Comparison of ENCODE assay signal across 24 mouse cellular contexts in the genomic region with DNA sequence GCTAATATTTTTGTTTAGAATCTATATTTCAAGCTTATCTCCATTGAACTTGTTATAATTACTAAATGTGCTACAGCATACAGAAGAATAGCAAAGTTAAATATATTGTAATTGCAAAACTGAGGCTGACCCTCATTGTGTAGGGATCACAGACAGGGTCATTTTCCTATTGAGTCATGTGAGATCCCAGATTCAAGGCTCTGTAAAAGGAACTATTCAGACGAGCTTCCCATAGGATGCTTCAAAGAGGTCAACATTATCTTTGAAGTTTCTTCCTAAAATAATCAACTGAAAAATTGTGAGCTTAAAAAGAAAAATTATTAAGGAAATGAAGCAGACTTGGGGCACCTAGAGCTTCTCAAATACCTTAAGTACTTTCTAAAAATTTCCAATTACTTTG.
DNase-seq lines count a peak whose midpoint lies in the region; ATAC-seq lines count a peak whose summit lies in the region.
"Had no signal": no experiment of that assay in that cellular context is flagged by ENCODE, and none has a peak within 500 bp of the region (broad histone marks: within the 10 kb centered on the region; RNA-seq: fewer than 3 reads in every experiment).

No protein-coding gene starts in this region.

- H3K4me3 ChIP-seq in forebrain, embryonic 11.5 days (ENCODE audit: low read depth, low read length), result no peak overlapping the region
- H3K4me3 ChIP-seq in forebrain, embryonic 10.5 days, result no peak overlapping the region
- no peak overlapping the region for H3K4me3 ChIP-seq in midbrain, embryonic 11.5 days (ENCODE audit: low read depth, low read length)
- no peak overlapping the region for H3K4me3 ChIP-seq in midbrain, embryonic 15.5 days
- H3K4me3 ChIP-seq: forebrain, embryonic 12.5 days; forebrain, embryonic 15.5 days; heart, adult 2 months; heart, embryonic 10.5 days; heart, embryonic 13.5 days; hindbrain, embryonic 13.5 days had no signal

- H3K4me2 ChIP-seq in forebrain, embryonic 11.5 days (ENCODE audit: low read depth, low read length, severe bottlenecking), result no peak overlapping the region
- H3K4me2 ChIP-seq in midbrain, embryonic 11.5 days, result no peak overlapping the region
- no peak overlapping the region for H3K4me2 ChIP-seq in midbrain, embryonic 15.5 days
- H3K4me2 ChIP-seq: forebrain, embryonic 15.5 days; heart, embryonic 13.5 days; hindbrain, embryonic 13.5 days had no signal

- H3K4me1 ChIP-seq in forebrain, embryonic 11.5 days (replicated peaks; ENCODE audit: control insufficient read depth, insufficient read depth, low read length), result no peaks in the 10 kb centered on the region; the same call in 1 of the 2 replicates
- peaks cover 39% of the 10 kb centered on the region for H3K4me1 ChIP-seq in forebrain, embryonic 10.5 days
- H3K4me1 ChIP-seq in midbrain, embryonic 11.5 days (ENCODE audit: control insufficient read depth, insufficient read depth, low read length), result peaks cover 4% of the 10 kb centered on the region; the same call in 1 of the 2 replicates
- H3K4me1 ChIP-seq in midbrain, embryonic 15.5 days, result peaks cover 9% of the 10 kb centered on the region; the same call in 1 of the 2 replicates
- H3K4me1 ChIP-seq: forebrain, embryonic 15.5 days; heart, embryonic 10.5 days; heart, embryonic 13.5 days had no signal

- 11% methylated on average over 1 of the region's 1 CpGs for WGBS in forebrain, embryonic 11.5 days
- 9% methylated on average over 1 of the region's 1 CpGs for WGBS in forebrain, embryonic 10.5 days
- 11% methylated on average over 1 of the region's 1 CpGs for WGBS in midbrain, embryonic 11.5 days
- 6% methylated on average over 1 of the region's 1 CpGs for WGBS in midbrain, embryonic 15.5 days

- DNase-seq in forebrain, embryonic 11.5 days (ENCODE audit: low spot score), result no peak
- no peak for DNase-seq in forebrain, embryonic 10.5 days (ENCODE audit: extremely low spot score, low spot score)
- DNase-seq in midbrain, embryonic 11.5 days (ENCODE audit: low spot score, missing footprints), result peak; percentile 83
- peak; percentile 33 for DNase-seq in embryo, embryonic 10.5 days (ENCODE audit: low spot score)
- DNase-seq in left cerebral cortex, adult 9 months (ENCODE audit: low spot score in 2 of 2), result no peak
- DNase-seq: adrenal gland, adult 2 months; adrenal gland, postnatal 14 days; cerebellum, adult 11-12 months; cerebellum, adult 8-10 months; cerebellum, postnatal 10 days; cerebellum, postnatal 36 days; gastrocnemius, postnatal 25 days; heart, adult 2 months; heart, postnatal 14 days; heart, postnatal 4 days; kidney, adult 2 months had no signal

- no peaks in the 10 kb centered on the region for H3K27me3 ChIP-seq in forebrain, embryonic 11.5 days (ENCODE audit: control insufficient read depth, insufficient read depth, low read length)
- no peaks in the 10 kb centered on the region for H3K27me3 ChIP-seq in forebrain, embryonic 10.5 days (ENCODE audit: poor library complexity, severe bottlenecking)
- H3K27me3 ChIP-seq in midbrain, embryonic 11.5 days (ENCODE audit: control insufficient read depth, insufficient read depth, low read length), result no peaks in the 10 kb centered on the region
- no peaks in the 10 kb centered on the region for H3K27me3 ChIP-seq in midbrain, embryonic 15.5 days (replicated peaks)
- H3K27me3 ChIP-seq: forebrain, embryonic 12.5 days; forebrain, embryonic 15.5 days; heart, embryonic 13.5 days; hindbrain, embryonic 13.5 days had no signal

- no peak overlapping the region for H3K9ac ChIP-seq in forebrain, embryonic 11.5 days (ENCODE audit: low read length)
- H3K9ac ChIP-seq in midbrain, embryonic 11.5 days (ENCODE audit: low read length), result no peak overlapping the region
- H3K9ac ChIP-seq in midbrain, embryonic 15.5 days, result no peak overlapping the region
- H3K9ac ChIP-seq: forebrain, embryonic 12.5 days; forebrain, embryonic 15.5 days; heart, embryonic 13.5 days; hindbrain, embryonic 13.5 days had no signal

- H3K36me3 ChIP-seq in forebrain, embryonic 11.5 days (ENCODE audit: control insufficient read depth, insufficient read depth, low read length), result no peaks in the 10 kb centered on the region
- no peaks in the 10 kb centered on the region for H3K36me3 ChIP-seq in forebrain, embryonic 10.5 days (replicated peaks)
- H3K36me3 ChIP-seq in midbrain, embryonic 11.5 days (ENCODE audit: control insufficient read depth, insufficient read depth, low read length), result no peaks in the 10 kb centered on the region
- H3K36me3 ChIP-seq in midbrain, embryonic 15.5 days (replicated peaks), result no peaks in the 10 kb centered on the region
- H3K36me3 ChIP-seq: forebrain, embryonic 12.5 days; forebrain, embryonic 15.5 days; heart, embryonic 10.5 days; heart, embryonic 13.5 days; hindbrain, embryonic 13.5 days had no signal

- peak; percentile 36; the same call in 1 of the 2 replicates for ATAC-seq in forebrain, embryonic 11.5 days (replicated peaks; ENCODE audit: low FRiP score)
- 0 out of 2 replicates have a peak, but pooled peaks have one; percentile 38 for ATAC-seq in midbrain, embryonic 11.5 days (ENCODE audit: low FRiP score)
- ATAC-seq in midbrain, embryonic 15.5 days (replicated peaks), result no peak
- ATAC-seq: CD4-positive, CD25-positive, alpha-beta regulatory T cell, adult 4 months; forebrain, embryonic 15.5 days; intestine, postnatal 0 days had no signal

- no peak overlapping the region for H3K27ac ChIP-seq in forebrain, embryonic 11.5 days (ENCODE audit: low read depth, low read length)
- H3K27ac ChIP-seq in forebrain, embryonic 10.5 days, result no peak overlapping the region
- H3K27ac ChIP-seq in midbrain, embryonic 11.5 days (ENCODE audit: low read depth, low read length), result no peak overlapping the region
- H3K27ac ChIP-seq in midbrain, embryonic 15.5 days, result no peak overlapping the region
- H3K27ac ChIP-seq: forebrain, embryonic 15.5 days; heart, adult 2 months; heart, embryonic 10.5 days; heart, embryonic 13.5 days had no signal

- H3K9me3 ChIP-seq in forebrain, embryonic 11.5 days (ENCODE audit: control insufficient read depth, low read length), result no peaks in the 10 kb centered on the region
- H3K9me3 ChIP-seq in forebrain, embryonic 10.5 days, result no peaks in the 10 kb centered on the region
- no peaks in the 10 kb centered on the region for H3K9me3 ChIP-seq in midbrain, embryonic 11.5 days (ENCODE audit: control insufficient read depth, low read length)
- no peaks in the 10 kb centered on the region for H3K9me3 ChIP-seq in midbrain, embryonic 15.5 days
- H3K9me3 ChIP-seq: forebrain, embryonic 12.5 days; forebrain, embryonic 15.5 days; heart, embryonic 10.5 days; heart, embryonic 13.5 days; hindbrain, embryonic 13.5 days had no signal

Comparison
In these comparisons a context has a peak if more than half of its experiments do, and no peak if none do; other contexts are left out.
1. DNase-seq: peak in midbrain, embryonic 11.5 days (single experiment) and embryo, embryonic 10.5 days (single experiment); none in forebrain, embryonic 11.5 days (single experiment), forebrain, embryonic 10.5 days (single experiment) and left cerebral cortex, adult 9 months (0 of 2).